Mouse (Mus musculus): Measurements from ENCODE around the gene Slc6a20a.

Slc6a20a gene

DNA sequence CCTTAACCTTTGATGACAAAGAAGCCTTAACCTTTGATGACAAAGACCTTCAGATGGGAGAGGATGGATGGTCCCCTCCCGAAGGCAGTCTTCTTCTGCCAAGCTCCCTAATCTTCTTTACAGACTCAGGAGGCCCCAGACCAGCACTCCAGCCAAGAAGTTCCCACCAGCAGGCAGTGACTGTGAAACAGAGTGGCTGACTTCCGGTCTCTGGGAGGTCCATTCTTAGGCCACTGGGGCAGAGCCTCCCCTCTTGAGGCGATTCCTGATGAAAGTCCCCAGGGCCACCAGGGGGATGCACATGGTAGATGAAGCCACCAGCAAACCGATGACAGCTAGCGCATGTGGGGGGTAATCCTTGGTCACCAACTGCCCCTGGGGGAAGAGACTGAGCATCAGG, 41.9 kb downstream of the Slc6a20a start:
- DNase-seq: no peak

DNA sequence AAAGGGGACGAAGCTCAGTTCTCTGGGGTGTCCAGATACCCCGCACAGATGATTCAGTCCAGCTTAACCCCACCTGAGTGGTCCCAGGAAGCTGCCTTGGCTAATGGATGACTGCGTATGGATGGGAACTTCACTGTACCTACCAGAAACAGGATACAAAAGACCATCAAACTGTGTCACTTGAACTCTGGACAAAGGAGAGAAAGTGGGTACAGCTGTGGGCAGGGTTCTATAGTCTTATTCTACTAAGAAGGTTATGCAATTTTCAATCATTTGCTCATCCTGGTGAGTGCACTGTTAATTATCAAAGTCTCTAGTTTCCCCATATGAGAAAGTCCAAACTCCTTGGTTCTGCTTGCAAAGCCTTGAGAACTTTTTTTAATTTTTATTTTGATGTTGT, 45.7 kb downstream of the Slc6a20a start:
- DNase-seq: no peak

DNA sequence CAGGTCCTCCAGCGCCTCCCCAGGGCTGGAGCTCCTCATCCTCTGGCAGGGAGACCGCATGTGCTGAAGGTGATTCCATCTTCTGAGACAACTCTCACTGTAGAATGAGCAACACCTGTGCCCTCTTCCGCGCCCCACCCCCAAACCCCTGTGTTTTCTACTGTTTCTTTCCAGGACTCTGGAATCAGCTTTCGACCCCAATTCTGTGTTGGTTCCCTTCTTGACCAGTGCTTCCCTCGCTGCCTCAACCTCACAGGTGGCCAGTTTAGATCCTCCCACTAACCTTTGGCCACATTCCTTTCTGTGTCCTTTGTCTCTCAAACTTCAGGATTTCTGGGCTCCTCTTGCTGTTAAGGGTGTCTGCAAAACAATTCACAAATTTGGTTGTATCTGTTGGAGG, 46.4 kb downstream of the Slc6a20a start, which contains the start of gene Slc6a20b:
Slc6a20b (minus strand) TSS at position 285 of the 400 bp plus-strand sequence.
- no peak for DNase-seq

DNA sequence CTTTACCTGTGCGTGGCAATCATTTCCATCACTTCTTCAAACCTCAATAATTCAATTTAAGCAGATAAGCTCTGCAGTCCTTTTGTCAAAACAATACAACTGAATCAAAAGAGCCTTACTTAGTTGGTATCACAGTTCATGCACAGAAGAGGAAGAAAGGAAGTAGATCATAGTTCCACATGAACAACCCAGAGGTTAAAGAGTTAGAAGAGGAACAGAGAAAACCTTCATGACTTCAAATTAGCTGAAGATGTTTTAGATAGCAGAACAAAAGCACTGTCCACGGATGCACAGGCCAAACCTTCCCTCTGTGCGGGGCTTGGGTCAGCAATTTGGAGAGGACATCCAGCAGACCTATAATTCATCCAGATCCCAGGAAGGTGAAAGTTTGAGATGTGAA, 47.0 kb downstream of the Slc6a20a start:
- no peak for DNase-seq

DNA sequence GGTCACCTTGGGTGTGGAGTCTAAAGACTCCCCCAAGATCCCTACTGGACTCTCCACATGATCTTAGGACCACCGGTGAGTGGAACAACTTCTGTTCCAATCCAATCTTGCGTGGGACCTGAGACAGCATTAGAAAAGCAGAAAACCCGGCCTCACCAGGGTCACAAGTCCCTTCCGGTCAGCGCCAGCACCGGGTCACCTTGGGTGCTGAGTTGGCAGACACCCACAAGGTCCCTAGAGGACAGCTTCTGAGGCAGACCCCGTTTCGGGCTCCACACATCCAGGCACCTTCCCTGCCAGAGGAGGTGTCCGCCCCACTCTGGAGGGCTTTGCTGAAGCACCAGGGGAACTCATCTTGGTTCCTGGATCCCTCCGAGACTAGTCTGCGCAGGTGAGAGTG, 52.9 kb downstream of the Slc6a20a start:
- DNase-seq: no peak

- no peak for DNase-seq
Observed at GRCm38 (mm10) chr9:123624741-123625140, 53.9 kb downstream of the Slc6a20a start.

DNA sequence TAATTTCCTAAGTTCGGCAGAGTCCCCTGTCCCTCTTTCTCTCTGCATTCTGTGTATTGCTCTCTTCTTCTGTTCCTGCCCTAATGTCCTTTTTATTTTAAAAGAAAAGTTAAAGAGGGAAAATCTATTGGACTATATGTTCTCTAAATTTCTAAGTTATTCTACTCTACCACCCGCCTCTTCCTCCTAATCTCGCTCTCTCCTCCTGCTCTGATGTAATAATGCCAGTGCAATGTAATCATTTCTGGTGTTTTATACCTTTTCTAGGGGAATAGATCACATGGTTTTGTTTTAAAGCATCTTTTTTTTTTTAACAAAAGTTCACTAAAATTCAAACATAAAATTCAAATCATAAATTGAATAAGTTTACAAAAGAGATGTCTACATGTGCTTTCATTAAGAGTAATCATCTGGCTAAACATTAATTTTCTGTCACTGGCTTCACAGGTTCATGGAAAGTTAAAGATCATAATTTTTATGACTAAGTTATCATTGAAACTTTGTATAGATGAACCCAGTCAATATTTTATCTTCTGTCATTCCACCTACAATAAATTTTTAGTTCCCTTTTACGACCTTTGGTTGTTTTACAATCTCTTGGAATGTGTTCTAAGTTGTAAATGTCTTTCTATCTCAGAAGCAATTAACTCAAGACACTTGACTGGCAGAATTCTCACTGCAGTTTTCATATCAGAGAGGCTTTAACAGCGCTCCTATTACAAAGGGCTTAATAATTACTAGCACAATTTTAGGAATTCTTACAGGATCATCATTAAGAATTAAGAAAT, 58.2 kb downstream of the Slc6a20a start:
- DNase-seq: no peak

DNA sequence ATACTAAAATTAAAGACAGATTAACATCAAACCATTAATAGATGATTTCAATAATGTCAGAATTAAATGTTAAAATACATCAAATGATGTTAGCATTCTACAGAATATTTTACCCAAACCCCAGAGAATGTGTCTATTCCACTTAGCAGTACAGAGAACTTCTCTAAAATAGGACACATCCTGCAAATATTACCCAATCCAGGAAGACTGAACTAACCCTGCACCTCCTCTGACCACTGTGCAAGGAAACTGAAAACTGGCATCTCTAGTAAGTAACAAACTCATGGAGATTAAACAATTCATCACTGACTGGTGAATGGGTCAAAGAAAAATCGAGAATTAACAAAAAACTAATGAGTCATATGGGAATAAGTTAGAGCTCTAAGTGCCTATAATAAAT, 77.2 kb downstream of the Slc6a20a start:
- DNase-seq: no peak

DNA sequence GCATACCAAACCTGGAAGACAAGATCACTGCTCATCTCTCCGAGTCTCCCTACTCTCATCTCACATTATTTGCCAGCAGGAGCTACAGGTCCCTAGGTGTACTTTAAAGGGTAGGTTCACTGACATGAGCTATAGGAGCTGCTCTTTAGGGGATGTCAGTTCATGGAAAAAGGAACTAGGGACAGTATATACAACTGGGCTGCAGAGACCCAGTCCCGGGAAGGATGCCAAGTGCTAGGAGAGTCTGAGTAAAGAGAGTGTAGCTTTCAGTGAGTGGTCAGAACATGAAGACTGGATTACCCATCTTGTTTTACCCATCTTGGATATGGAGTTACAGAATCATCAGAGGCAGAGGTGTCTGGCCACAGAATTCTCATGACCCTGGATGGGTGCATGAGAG, 81.3 kb downstream of the Slc6a20a start:
- no peak for DNase-seq

GRCm38 (mm10) chr9:123596910-123597309, 81.8 kb downstream of the Slc6a20a start:
- DNase-seq: no peak

DNA sequence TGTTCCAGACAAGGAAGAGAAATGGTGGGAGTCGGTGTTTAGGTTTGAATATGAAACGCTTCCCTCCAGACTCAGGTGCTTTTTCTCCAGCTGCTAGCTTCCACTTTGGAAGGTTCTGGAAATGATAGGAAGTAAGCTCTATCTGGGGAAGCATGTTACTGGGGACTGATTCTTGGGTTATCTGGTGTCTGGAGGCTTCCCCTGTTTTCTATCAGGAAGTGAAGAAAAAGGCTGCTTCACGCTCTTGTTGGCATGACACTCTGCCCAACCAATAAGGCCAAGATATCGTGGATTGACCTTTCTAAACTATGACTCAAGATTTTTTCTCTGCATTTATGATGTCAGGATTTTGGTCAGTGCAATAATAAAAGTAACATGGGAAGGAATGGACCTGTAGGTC, 83.5 kb downstream of the Slc6a20a start:
- no peak for DNase-seq

- DNase-seq: no peak
Observed at GRCm38 (mm10) chr9:123589240-123589910, 89.3 kb downstream of the Slc6a20a start.

All from right cerebral cortex, adult 18-20 months (tissue).